Mouse (Mus musculus) heart, embryonic 11.5 days (tissue): ENCODE results near the gene Khk. TPM values are rescaled to one million over a fixed set of nuclear protein-coding genes. Genes with fewer than 3 reads are reported as not detected.

Source experiments
- ATAC-seq: fragments of 200-750 bp; cut with Nextera tagmentation; replicated peaks from 2 replicates; pipeline ENCODE4 v1.8.0; 2017; ENCODE audit warnings: moderate library complexity; ENCODE audit not compliant: insufficient number of reproducible peaks, low FRiP score, low TSS enrichment
- H3K27ac ChIP-seq: fragments of 300-500 bp; sonication (generic); 2 replicates; pipeline ENCODE4 v1.5.1; 2014; ENCODE audit warnings: mild to moderate bottlenecking, low read depth, low read length
- H3K27me3 ChIP-seq: fragments of 300-500 bp; sonication (generic); 2 replicates; pipeline ENCODE4 v1.6.1; 2014; ENCODE audit warnings: mild to moderate bottlenecking, low read length, mixed read lengths; ENCODE audit not compliant: control insufficient read depth, insufficient read depth
- H3K36me3 ChIP-seq: fragments of 300-500 bp; sonication (generic); 2 replicates; pipeline ENCODE4 v1.6.1; 2014; ENCODE audit warnings: mild to moderate bottlenecking, low read length, moderate library complexity, mixed read lengths; ENCODE audit not compliant: control insufficient read depth, insufficient read depth
- H3K4me1 ChIP-seq: fragments of 300-500 bp; sonication (generic); 2 replicates; pipeline ENCODE4 v1.6.1; 2014; ENCODE audit warnings: low read length; ENCODE audit not compliant: control insufficient read depth, insufficient read depth
- H3K4me2 ChIP-seq: fragments of 300-500 bp; sonication (generic); 2 replicates; pipeline ENCODE4 v1.6.1; 2014; ENCODE audit warnings: mild to moderate bottlenecking, moderate library complexity
- H3K4me3 ChIP-seq: fragments of 300-500 bp; sonication (generic); 2 replicates; pipeline ENCODE4 v1.5.1; 2014; ENCODE audit warnings: low read depth, low read length
- H3K9ac ChIP-seq: fragments of 300-500 bp; sonication (generic); 2 replicates; pipeline ENCODE4 v1.6.1; 2014; ENCODE audit warnings: mild to moderate bottlenecking, low read depth, low read length, moderate library complexity
- H3K9me3 ChIP-seq: fragments of 300-500 bp; sonication (generic); replicated peaks from 2 replicates; pipeline ENCODE4 v1.6.1; 2016; ENCODE audit warnings: low read length; ENCODE audit not compliant: control insufficient read depth
- WGBS: fragments of 180-500 bp; shearing (Covaris S2); extraction: QIAGEN DNeasy Blood & Tissue Kit; methylation state at CpG from one replicate; pipeline ENCODE4 v1.1.7; 2014; ENCODE audit not compliant: insufficient replicate concordance; 5-methylcytosine and 5-hydroxymethylcytosine counted together
- polyA plus RNA-seq: library from polyadenylated mRNA; unstranded; fragments of >200 nt; fragmentation: Nextera tagmentation; extraction: Ambion mirVana; gene quantifications from 2 replicates; pipeline ENCODE4 v1.2.1, GENCODE M21; 2014

Gene Khk
- polyA plus RNA-seq, 1 experiment from 2014 or later: 11.3 TPM

- Histone ChIP-seq H3K27me3 (no peaks in the 10 kb centered on the region), H3K4me3 (peak overlapping the region; percentile 81), H3K27ac (peak overlapping the region; percentile 94), H3K36me3 (peaks cover 8% of the 10 kb centered on the region), H3K4me1 (peaks cover 56% of the 10 kb centered on the region), H3K4me2 (peak overlapping the region; percentile 90), H3K9ac (peak overlapping the region; percentile 88), H3K9me3 (no peaks in the 10 kb centered on the region)
- 31% methylated on average over 13 of the region's 13 CpGs for WGBS
- no peak for ATAC-seq
These were observed 12.6 kb upstream of the Khk start for GRCm38 (mm10) chr5:30908426-30909299.

- no peak overlapping the region for H3K9ac ChIP-seq
- WGBS: 16% methylated on average over 7 of the region's 7 CpGs
These were observed 12.0 kb upstream of the Khk start for GRCm38 (mm10) chr5:30909300-30909659.

DNA sequence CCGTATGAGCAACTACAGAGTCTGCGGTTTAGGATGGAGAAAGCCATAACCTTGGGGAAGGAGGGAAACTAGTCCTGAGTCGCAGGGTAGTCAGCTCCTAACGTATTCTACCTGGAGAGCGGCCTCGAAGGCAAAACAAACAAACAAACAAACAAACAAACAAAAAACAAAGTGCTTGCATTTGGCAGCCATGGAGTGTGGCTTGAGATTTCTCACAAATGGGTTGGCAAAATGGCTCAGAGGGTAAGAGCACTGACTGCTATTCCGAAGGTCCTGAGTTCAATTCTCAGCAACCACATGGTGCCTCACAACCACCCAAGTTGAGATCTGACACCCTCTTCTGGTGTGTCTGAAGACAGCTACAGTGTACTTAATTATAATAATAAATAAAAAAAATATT is 11.4 kb upstream of the Khk start:
- no peak overlapping the region for H3K4me3 ChIP-seq
- H3K4me2 ChIP-seq: no peak overlapping the region
- peaks cover 59% of the 10 kb centered on the region for H3K4me1 ChIP-seq
- H3K36me3 ChIP-seq: peaks cover 7% of the 10 kb centered on the region; the same call in 1 of the 2 replicates
- H3K27me3 ChIP-seq: no peaks in the 10 kb centered on the region
- H3K9me3 ChIP-seq: no peaks in the 10 kb centered on the region
- 79% methylated on average over 7 of the region's 7 CpGs for WGBS
- no peak for ATAC-seq
- H3K27ac ChIP-seq: peak overlapping the region; percentile 94; the same call in 1 of the 2 replicates
- no peak overlapping the region for H3K9ac ChIP-seq

More at GRCm38 (mm10) chr5:30909300-30909659, 12.0 kb upstream of the Khk start:
- Histone ChIP-seq H3K9me3 (no peaks in the 10 kb centered on the region), H3K4me1 (peaks cover 59% of the 10 kb centered on the region), H3K4me2 (peak overlapping the region; percentile 90), H3K27me3 (no peaks in the 10 kb centered on the region), H3K4me3 (no peak overlapping the region), H3K36me3 (peaks cover 8% of the 10 kb centered on the region; the same call in 1 of the 2 replicates), H3K27ac (peak overlapping the region; percentile 94)
- ATAC-seq: no peak

- Histone ChIP-seq H3K4me2 (no peak overlapping the region), H3K4me1 (peaks cover 56% of the 10 kb centered on the region), H3K27me3 (no peaks in the 10 kb centered on the region), H3K27ac (no peak overlapping the region), H3K9me3 (no peaks in the 10 kb centered on the region), H3K9ac (no peak overlapping the region), H3K4me3 (no peak overlapping the region), H3K36me3 (peaks cover 3% of the 10 kb centered on the region)
- ATAC-seq: no peak
These were observed 10.8 kb upstream of the Khk start for GRCm38 (mm10) chr5:30910481-30910880.

GRCm38 (mm10) chr5:30912156-30912555 is 9.1 kb upstream of the Khk start:
- no peak overlapping the region for H3K4me2 ChIP-seq
- H3K9ac ChIP-seq: no peak overlapping the region
- no peaks in the 10 kb centered on the region for H3K27me3 ChIP-seq
- H3K36me3 ChIP-seq: peaks cover 2% of the 10 kb centered on the region; the same call in 1 of the 2 replicates
- no peak overlapping the region for H3K4me3 ChIP-seq
- no peaks in the 10 kb centered on the region for H3K9me3 ChIP-seq
- 55% methylated on average over 5 of the region's 5 CpGs for WGBS
- peaks cover 56% of the 10 kb centered on the region for H3K4me1 ChIP-seq
- ATAC-seq: no peak
- peak overlapping the region; percentile 92 for H3K27ac ChIP-seq

DNA sequence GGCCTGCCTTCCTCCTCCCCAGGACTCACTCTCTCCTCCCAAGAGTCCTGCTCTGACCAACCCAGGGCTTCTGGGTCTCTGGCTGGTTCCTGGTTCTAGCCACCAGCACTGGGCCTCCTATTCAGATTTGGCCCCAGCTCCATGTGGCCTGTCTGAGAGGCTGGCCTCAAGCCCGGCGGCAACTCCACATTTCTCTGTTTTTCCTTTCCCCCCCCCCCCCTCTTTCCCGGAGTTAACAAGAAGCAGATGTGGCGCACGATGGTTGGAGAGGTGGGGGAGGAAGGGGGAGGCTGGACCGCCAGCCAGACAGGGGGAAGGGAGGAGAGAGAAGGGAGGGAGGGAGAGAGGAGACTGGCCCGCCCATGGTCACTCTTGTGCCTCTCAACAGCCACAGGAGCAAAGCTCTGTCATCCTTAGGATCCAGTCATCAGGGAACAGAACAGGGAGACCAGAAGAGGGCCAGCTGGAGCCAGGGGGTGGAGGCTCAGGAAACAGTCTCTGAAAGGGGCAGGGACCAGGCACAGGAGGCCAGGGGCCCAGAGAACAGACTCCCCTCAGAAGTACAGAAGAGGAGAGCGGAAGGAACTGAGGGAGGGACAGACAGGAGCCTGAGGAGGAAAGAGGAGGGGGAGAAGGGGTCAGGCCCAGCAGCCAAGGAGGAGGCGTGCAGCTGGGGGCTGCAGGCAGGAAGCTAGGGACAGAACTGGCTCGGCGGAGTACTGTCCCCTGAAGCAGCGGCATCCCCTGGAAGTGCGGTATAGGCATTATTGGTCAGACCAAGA is 8.0 kb upstream of the Khk start, which contains the start of gene Emilin1:
TSS of gene Emilin1 (plus strand) at position 343 of the 782 bp plus-strand sequence.
- H3K4me2 ChIP-seq: peak within 1 kb of the TSS; percentile 75
- 17% methylated on average over 11 of the region's 13 CpGs for WGBS
- peak; percentile 56 for ATAC-seq
- peak within 1 kb of the TSS; percentile 54 for H3K4me3 ChIP-seq
- H3K9ac ChIP-seq: peak within 1 kb of the TSS; percentile 77
- no peaks in the 10 kb centered on the region for H3K27me3 ChIP-seq
- peak within 1 kb of the TSS; percentile 92 for H3K27ac ChIP-seq
- peaks cover 55% of the 10 kb centered on the region for H3K4me1 ChIP-seq
- H3K9me3 ChIP-seq: no peaks in the 10 kb centered on the region
- peaks cover 7% of the 10 kb centered on the region for H3K36me3 ChIP-seq

DNA sequence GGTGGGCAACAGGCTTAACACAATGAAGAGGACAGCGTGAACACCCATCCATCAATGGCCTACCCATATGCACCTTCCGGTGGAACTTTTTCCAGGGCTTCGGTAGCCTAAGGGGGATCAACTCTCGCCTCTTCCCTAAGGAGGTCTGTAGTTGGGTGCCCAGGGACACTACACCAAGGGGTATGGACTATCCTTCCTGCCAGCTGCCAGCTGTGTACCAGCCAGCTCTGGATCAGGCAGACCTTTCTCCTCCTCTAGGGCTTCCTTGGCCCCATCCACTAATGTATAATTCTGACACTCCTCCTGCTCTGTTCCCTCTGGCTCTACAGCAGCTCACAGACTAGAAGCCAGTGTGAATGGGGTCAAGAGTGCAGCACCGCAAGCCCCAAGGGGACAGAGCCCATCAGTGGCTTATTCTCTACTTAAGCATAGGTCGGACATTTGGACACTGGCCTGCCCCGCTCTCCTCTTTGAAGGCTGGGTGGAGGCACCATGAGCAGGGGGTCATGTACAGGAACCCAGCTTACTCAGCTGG is 7.1 kb upstream of the Khk start:
- H3K4me2 ChIP-seq: peak overlapping the region; percentile 75
- H3K27ac ChIP-seq: peak overlapping the region; percentile 92
- H3K4me1 ChIP-seq: peaks cover 46% of the 10 kb centered on the region
- peak overlapping the region; percentile 54 for H3K4me3 ChIP-seq
- WGBS: 47% methylated on average over 7 of the region's 7 CpGs
- peak overlapping the region; percentile 77 for H3K9ac ChIP-seq
- no peaks in the 10 kb centered on the region for H3K9me3 ChIP-seq
- no peak for ATAC-seq
- H3K36me3 ChIP-seq: peaks cover 11% of the 10 kb centered on the region
- H3K27me3 ChIP-seq: no peaks in the 10 kb centered on the region

- H3K27ac ChIP-seq: peak overlapping the region; percentile 92; the same call in 1 of the 2 replicates
- H3K4me2 ChIP-seq: peak overlapping the region; percentile 75
- peaks cover 40% of the 10 kb centered on the region for H3K4me1 ChIP-seq
- 52% methylated on average over 6 of the region's 6 CpGs for WGBS
- peak overlapping the region; percentile 77 for H3K9ac ChIP-seq
- H3K36me3 ChIP-seq: peaks cover 11% of the 10 kb centered on the region
- no peaks in the 10 kb centered on the region for H3K27me3 ChIP-seq
- H3K9me3 ChIP-seq: no peaks in the 10 kb centered on the region
- ATAC-seq: no peak
- peak overlapping the region; percentile 54 for H3K4me3 ChIP-seq
These were observed 6.4 kb upstream of the Khk start for GRCm38 (mm10) chr5:30914849-30915248.
